Mouse (Mus musculus): ENCODE results near the gene Pkd1. TPM values are rescaled to one million over a fixed set of nuclear protein-coding genes. Genes with fewer than 3 reads are reported as not detected.
A peak's percentile ranks its signal among the peaks of the same experiment; 100 is the strongest.

Gene Pkd1
- polyA plus RNA-seq, 1 experiment from 2014 or later = 20.6 TPM

- Histone ChIP-seq H3K27me3 (ENCODE audit: control insufficient read depth, insufficient read depth, low read length) (no peaks in the 10 kb centered on the region), H3K4me1 (ENCODE audit: control insufficient read depth, insufficient read depth, low read length) (no peaks in the 10 kb centered on the region), H3K9ac (ENCODE audit: low read length) (no peak overlapping the region), H3K4me2 (ENCODE audit: low read depth) (no peak overlapping the region), H3K36me3 (ENCODE audit: control insufficient read depth, insufficient read depth, low read length) (peaks cover 24% of the 10 kb centered on the region), H3K27ac (ENCODE audit: low read depth, low read length) (no peak overlapping the region), H3K9me3 (ENCODE audit: control insufficient read depth, low read length) (no peaks in the 10 kb centered on the region), H3K4me3 (ENCODE audit: low read depth, low read length) (no peak overlapping the region)
- ATAC-seq (ENCODE audit: insufficient read depth, low FRiP score, low TSS enrichment) (no peak), DNase-seq (ENCODE audit: low spot score) (no peak)
- WGBS = 88% methylated on average over 24 of the region's 24 CpGs
Measured at GRCm38 (mm10) chr17:24514270-24515257, 35.1 kb upstream of the Pkd1 start.

GRCm38 (mm10) chr17:24520450-24520849, 29.2 kb upstream of the Pkd1 start:
- Histone ChIP-seq H3K4me1 (ENCODE audit: control insufficient read depth, insufficient read depth, low read length) (no peaks in the 10 kb centered on the region), H3K27ac (ENCODE audit: low read depth, low read length) (no peak overlapping the region), H3K4me3 (ENCODE audit: low read depth, low read length) (no peak overlapping the region), H3K36me3 (ENCODE audit: control insufficient read depth, insufficient read depth, low read length) (peaks cover 15% of the 10 kb centered on the region), H3K4me2 (ENCODE audit: low read depth) (no peak overlapping the region), H3K27me3 (ENCODE audit: control insufficient read depth, insufficient read depth, low read length) (no peaks in the 10 kb centered on the region), H3K9me3 (ENCODE audit: control insufficient read depth, low read length) (no peaks in the 10 kb centered on the region), H3K9ac (ENCODE audit: low read length) (no peak overlapping the region)
- DNase-seq (ENCODE audit: low spot score) (no peak), ATAC-seq (ENCODE audit: insufficient read depth, low FRiP score, low TSS enrichment) (no peak)
- 87% methylated on average over 4 of the region's 4 CpGs for WGBS

GRCm38 (mm10) chr17:24524734-24525133, 24.9 kb upstream of the Pkd1 start:
- ATAC-seq (ENCODE audit: insufficient read depth, low FRiP score, low TSS enrichment) (no peak), DNase-seq (ENCODE audit: low spot score) (no peak)
- H3K27ac ChIP-seq (ENCODE audit: low read depth, low read length) = no peak overlapping the region
- no peak overlapping the region for H3K4me2 ChIP-seq (ENCODE audit: low read depth)
- 90% methylated on average over 2 of the region's 2 CpGs for WGBS
- H3K36me3 ChIP-seq (ENCODE audit: control insufficient read depth, insufficient read depth, low read length) = 0 out of 2 replicates have a peak, but pooled peaks cover under 1% of the 10 kb centered on the region
- H3K27me3 ChIP-seq (ENCODE audit: control insufficient read depth, insufficient read depth, low read length) = no peaks in the 10 kb centered on the region
- H3K4me3 ChIP-seq (ENCODE audit: low read depth, low read length) = no peak overlapping the region
- peaks cover 17% of the 10 kb centered on the region for H3K4me1 ChIP-seq (ENCODE audit: control insufficient read depth, insufficient read depth, low read length)
- H3K9me3 ChIP-seq (ENCODE audit: control insufficient read depth, low read length) = no peaks in the 10 kb centered on the region
- H3K9ac ChIP-seq (ENCODE audit: low read length) = no peak overlapping the region

GRCm38 (mm10) chr17:24527315-24527714, 22.3 kb upstream of the Pkd1 start:
- Histone ChIP-seq H3K9me3 (ENCODE audit: control insufficient read depth, low read length) (no peaks in the 10 kb centered on the region), H3K27me3 (ENCODE audit: control insufficient read depth, insufficient read depth, low read length) (no peaks in the 10 kb centered on the region), H3K4me2 (ENCODE audit: low read depth) (peak overlapping the region; percentile 65), H3K4me1 (ENCODE audit: control insufficient read depth, insufficient read depth, low read length) (peaks cover 28% of the 10 kb centered on the region), H3K9ac (ENCODE audit: low read length) (peak overlapping the region; percentile 83), H3K27ac (ENCODE audit: low read depth, low read length) (0 out of 2 replicates have a peak overlapping the region, but pooled peaks have one; percentile 14), H3K4me3 (ENCODE audit: low read depth, low read length) (peak overlapping the region; percentile 84), H3K36me3 (ENCODE audit: control insufficient read depth, insufficient read depth, low read length) (peaks cover 6% of the 10 kb centered on the region; the same call in 1 of the 2 replicates)
- ATAC-seq (ENCODE audit: insufficient read depth, low FRiP score, low TSS enrichment) (no peak), DNase-seq (ENCODE audit: low spot score) (no peak)
- WGBS = under 1% methylated on average over 19 of the region's 19 CpGs

- Histone ChIP-seq H3K4me2 (ENCODE audit: low read depth) (peak within 1 kb of the TSS; percentile 82), H3K4me1 (ENCODE audit: control insufficient read depth, insufficient read depth, low read length) (peaks cover 28% of the 10 kb centered on the region), H3K9me3 (ENCODE audit: control insufficient read depth, low read length) (no peaks in the 10 kb centered on the region), H3K36me3 (ENCODE audit: control insufficient read depth, insufficient read depth, low read length) (peaks cover 6% of the 10 kb centered on the region; the same call in 1 of the 2 replicates), H3K27ac (ENCODE audit: low read depth, low read length) (0 out of 2 replicates have a peak within 1 kb of the TSS, but pooled peaks have one; percentile 46), H3K9ac (ENCODE audit: low read length) (peak within 1 kb of the TSS; percentile 83), H3K27me3 (ENCODE audit: control insufficient read depth, insufficient read depth, low read length) (no peaks in the 10 kb centered on the region), H3K4me3 (ENCODE audit: low read depth, low read length) (peak within 1 kb of the TSS; percentile 84)
- under 1% methylated on average over 40 of the region's 40 CpGs for whole genome bisulfite sequencing
- DNase-seq (ENCODE audit: low spot score) (peak; percentile 92), ATAC-seq (ENCODE audit: insufficient read depth, low FRiP score, low TSS enrichment) (peak; percentile 96)
Measured at GRCm38 (mm10) chr17:24527723-24528559, 21.7 kb upstream of the Pkd1 start, which contains the start of gene Traf7. Gene Traf7, minus strand, starts transcription at chr17:24527938.

GRCm38 (mm10) chr17:24528560-24528918, 21.1 kb upstream of the Pkd1 start:
- Histone ChIP-seq H3K4me3 (ENCODE audit: low read depth, low read length) (peak overlapping the region; percentile 84), H3K9ac (ENCODE audit: low read length) (peak overlapping the region; percentile 52), H3K27me3 (ENCODE audit: control insufficient read depth, insufficient read depth, low read length) (no peaks in the 10 kb centered on the region), H3K9me3 (ENCODE audit: control insufficient read depth, low read length) (no peaks in the 10 kb centered on the region), H3K4me2 (ENCODE audit: low read depth) (peak overlapping the region; percentile 82), H3K36me3 (ENCODE audit: control insufficient read depth, insufficient read depth, low read length) (peaks cover 6% of the 10 kb centered on the region; the same call in 1 of the 2 replicates), H3K4me1 (ENCODE audit: control insufficient read depth, insufficient read depth, low read length) (peaks cover 34% of the 10 kb centered on the region), H3K27ac (ENCODE audit: low read depth, low read length) (0 out of 2 replicates have a peak overlapping the region, but pooled peaks have one; percentile 46)
- no peak for DNase-seq (ENCODE audit: low spot score)
- no peak for ATAC-seq (ENCODE audit: insufficient read depth, low FRiP score, low TSS enrichment)
- under 1% methylated on average over 8 of the region's 8 CpGs for WGBS

- no peaks in the 10 kb centered on the region for H3K27me3 ChIP-seq (ENCODE audit: control insufficient read depth, insufficient read depth, low read length)
- H3K4me2 ChIP-seq (ENCODE audit: low read depth) = peak overlapping the region; percentile 82
- H3K27ac ChIP-seq (ENCODE audit: low read depth, low read length) = peak overlapping the region; percentile 46; the same call in 1 of the 2 replicates
- DNase-seq (ENCODE audit: low spot score) (peak; percentile 88), ATAC-seq (ENCODE audit: insufficient read depth, low FRiP score, low TSS enrichment) (no peak)
- peaks cover 6% of the 10 kb centered on the region; the same call in 1 of the 2 replicates for H3K36me3 ChIP-seq (ENCODE audit: control insufficient read depth, insufficient read depth, low read length)
- H3K9ac ChIP-seq (ENCODE audit: low read length) = peak overlapping the region; percentile 52
- peaks cover 34% of the 10 kb centered on the region for H3K4me1 ChIP-seq (ENCODE audit: control insufficient read depth, insufficient read depth, low read length)
- WGBS = under 1% methylated on average over 4 of the region's 4 CpGs
- H3K4me3 ChIP-seq (ENCODE audit: low read depth, low read length) = peak overlapping the region; percentile 84
- no peaks in the 10 kb centered on the region for H3K9me3 ChIP-seq (ENCODE audit: control insufficient read depth, low read length)
Measured at GRCm38 (mm10) chr17:24529007-24529451, 20.6 kb upstream of the Pkd1 start.

- Histone ChIP-seq H3K4me2 (ENCODE audit: low read depth) (peak overlapping the region; percentile 82), H3K9ac (ENCODE audit: low read length) (peak overlapping the region; percentile 52), H3K27me3 (ENCODE audit: control insufficient read depth, insufficient read depth, low read length) (no peaks in the 10 kb centered on the region), H3K27ac (ENCODE audit: low read depth, low read length) (peak overlapping the region; percentile 24; the same call in 1 of the 2 replicates), H3K4me1 (ENCODE audit: control insufficient read depth, insufficient read depth, low read length) (peaks cover 34% of the 10 kb centered on the region), H3K36me3 (ENCODE audit: control insufficient read depth, insufficient read depth, low read length) (peaks cover 6% of the 10 kb centered on the region; the same call in 1 of the 2 replicates), H3K4me3 (ENCODE audit: low read depth, low read length) (peak overlapping the region; percentile 84), H3K9me3 (ENCODE audit: control insufficient read depth, low read length) (no peaks in the 10 kb centered on the region)
- 24% methylated on average over 5 of the region's 5 CpGs for WGBS
- DNase-seq (ENCODE audit: low spot score) (no peak), ATAC-seq (ENCODE audit: insufficient read depth, low FRiP score, low TSS enrichment) (no peak)
Measured at GRCm38 (mm10) chr17:24529883-24530282, 19.8 kb upstream of the Pkd1 start.

Data from neural tube, embryonic 11.5 days (tissue).